Mouse (Mus musculus): ENCODE measurements around the gene Btbd35f23. TPM values are rescaled to one million over a fixed set of nuclear protein-coding genes. Genes with fewer than 3 reads are reported as not detected.
"Not testable (repeated sequence)": the region's sequence is repeated elsewhere in the genome, so short reads cannot be mapped to it uniquely, and the experiment has no call there.

Btbd35f23 gene
- not detected for total RNA-seq (2021)

DNA sequence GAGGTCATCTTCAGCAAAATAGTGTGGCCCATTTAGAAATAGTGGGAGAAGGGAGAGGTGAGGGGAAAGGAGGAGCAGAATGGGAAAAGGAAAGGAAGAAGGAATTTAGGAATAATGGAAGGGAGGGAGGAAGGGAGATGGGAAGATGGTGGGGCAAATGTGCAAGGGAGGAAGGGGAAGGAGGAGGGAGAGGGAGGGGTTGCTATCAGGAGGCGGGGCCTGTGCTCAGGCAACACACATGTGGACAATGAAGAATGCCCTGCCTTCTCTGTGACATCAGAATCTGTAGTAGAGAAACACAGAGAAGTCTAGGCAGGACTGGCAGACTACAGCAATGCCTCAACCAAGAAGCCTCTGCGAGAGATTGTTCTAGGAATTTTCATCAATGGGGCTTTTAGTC, at the start of gene Btbd35f23:
Btbd35f23 (plus strand) TSS at position 301 of the 400 bp plus-strand sequence.
- DNase-seq, result not testable (repeated sequence)

Other genes with a start within 250 kb of the Btbd35f23 start
- not detected for gene Btbd35f24, start 119.0 kb downstream of the Btbd35f23 start, total RNA-seq (2021)